Mouse (Mus musculus) kidney, embryonic 14.5 days (tissue): ENCODE data around the gene Chil1. TPM values are rescaled to one million over a fixed set of nuclear protein-coding genes. Genes with fewer than 3 reads are reported as not detected.

Experiments
- ATAC-seq: fragments of 200-750 bp; cut with Nextera tagmentation; 2 replicates; pipeline ENCODE4 v1.8.0; 2017; ENCODE audit warnings: moderate number of reproducible peaks, mild to moderate bottlenecking, moderate TSS enrichment, moderate library complexity; ENCODE audit not compliant: low FRiP score, low TSS enrichment
- H3K27ac ChIP-seq: fragments of 300-500 bp; sonication (generic); 2 replicates; pipeline ENCODE4 v1.5.1; 2014; ENCODE audit warnings: low read depth, mild to moderate bottlenecking, low read length, moderate library complexity, mixed read lengths
- H3K27me3 ChIP-seq: fragments of 300-500 bp; sonication (generic); 2 replicates; pipeline ENCODE4 v1.6.1; 2014; ENCODE audit warnings: mild to moderate bottlenecking, low read length; ENCODE audit not compliant: control insufficient read depth, insufficient read depth
- H3K36me3 ChIP-seq: fragments of 300-500 bp; sonication (generic); 2 replicates; pipeline ENCODE4 v1.6.1; 2014; ENCODE audit warnings: low read length, mixed read lengths; ENCODE audit not compliant: control insufficient read depth, insufficient read depth
- H3K4me1 ChIP-seq: fragments of 300-500 bp; sonication (generic); 2 replicates; pipeline ENCODE4 v1.6.1; 2014; ENCODE audit warnings: low read length, mixed read lengths; ENCODE audit not compliant: control insufficient read depth, insufficient read depth
- H3K4me2 ChIP-seq: fragments of 300-500 bp; sonication (generic); replicated peaks from 2 replicates; pipeline ENCODE4 v1.6.1; 2014; ENCODE audit warnings: low read depth, mild to moderate bottlenecking, low read length
- H3K4me3 ChIP-seq: fragments of 300-500 bp; sonication (generic); 2 replicates; pipeline ENCODE4 v1.5.1; 2014; ENCODE audit warnings: mild to moderate bottlenecking, low read length
- H3K9ac ChIP-seq: fragments of 300-500 bp; sonication (generic); 2 replicates; pipeline ENCODE4 v1.6.1; 2014; ENCODE audit warnings: low read depth, mild to moderate bottlenecking, low read length, moderate library complexity
- H3K9me3 ChIP-seq: fragments of 300-500 bp; sonication (generic); 2 replicates; pipeline ENCODE4 v1.6.1; 2016; ENCODE audit warnings: low read length; ENCODE audit not compliant: control insufficient read depth
- WGBS: fragments of 180-500 bp; shearing (Covaris S2); extraction: QIAGEN DNeasy Blood & Tissue Kit; methylation state at CpG from one replicate; pipeline ENCODE4 v1.1.7; 2014; 5-methylcytosine and 5-hydroxymethylcytosine counted together
- polyA plus RNA-seq: library from polyadenylated mRNA; unstranded; fragments of >200 nt; fragmentation: Nextera tagmentation; extraction: Ambion mirVana; gene quantifications from 2 replicates; pipeline ENCODE4 v1.2.1, GENCODE M21; 2014

The Chil1 gene
- polyA plus RNA-seq, 1 experiment from 2014 or later, result 1.6 TPM

DNA sequence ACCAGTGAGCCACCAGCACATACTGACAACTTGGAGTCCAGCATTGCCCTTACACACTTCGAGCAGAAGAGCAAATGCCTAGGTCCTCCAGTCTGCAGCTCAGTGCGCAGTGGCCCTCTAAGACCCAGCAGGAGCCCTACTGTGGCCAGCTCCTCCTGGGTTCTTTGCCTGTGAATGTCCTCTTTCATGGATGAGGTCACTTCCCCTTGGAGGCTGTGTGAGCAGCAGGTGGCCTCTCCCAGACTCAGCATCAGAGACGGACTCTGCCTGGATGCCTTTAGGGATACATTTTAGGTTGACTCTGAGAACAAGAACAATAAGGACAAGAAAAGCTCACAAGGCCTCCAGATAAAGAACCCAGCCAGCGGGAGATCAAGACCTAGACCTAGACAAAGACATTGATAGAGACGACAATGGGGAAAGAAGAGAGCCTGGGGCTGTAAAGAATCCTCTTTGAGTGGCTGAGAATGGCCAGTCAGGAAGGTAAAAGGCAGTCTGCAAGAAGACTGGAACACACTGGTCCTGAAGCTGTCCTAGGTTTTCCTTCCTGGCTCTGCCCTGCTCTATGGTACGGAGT lies 28.3 kb downstream of the Chil1 start:
- H3K4me2 ChIP-seq, result no peak overlapping the region
- H3K9me3 ChIP-seq, result no peaks in the 10 kb centered on the region
- no peak overlapping the region for H3K4me3 ChIP-seq
- 74% methylated on average over 6 of the region's 6 CpGs for WGBS
- ATAC-seq, result no peak
- H3K27me3 ChIP-seq, result no peaks in the 10 kb centered on the region
- H3K27ac ChIP-seq, result no peak overlapping the region
- H3K9ac ChIP-seq, result no peak overlapping the region
- peaks cover 21% of the 10 kb centered on the region for H3K4me1 ChIP-seq
- H3K36me3 ChIP-seq, result no peaks in the 10 kb centered on the region

DNA sequence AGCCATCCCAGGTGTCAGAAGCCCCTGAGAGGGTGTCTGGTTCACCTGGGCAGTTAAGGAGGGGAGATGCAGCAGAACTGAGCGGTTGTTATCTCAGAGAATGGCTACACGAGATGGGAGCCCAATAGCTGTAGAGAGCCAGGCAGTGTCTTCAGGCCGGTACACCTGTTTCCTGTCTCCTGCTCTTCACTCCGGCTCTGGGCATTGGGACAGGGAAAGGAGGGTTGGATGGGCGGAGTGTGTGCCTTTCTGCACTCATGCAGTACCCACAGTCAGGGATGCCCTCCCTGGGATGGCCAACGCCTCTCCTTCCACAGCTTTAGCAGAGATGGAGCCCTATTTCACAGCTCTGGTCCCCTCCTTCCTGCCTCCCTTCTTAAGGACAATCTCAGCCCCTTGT lies 29.1 kb downstream of the Chil1 start:
- H3K4me3 ChIP-seq, result no peak overlapping the region
- H3K9ac ChIP-seq, result no peak overlapping the region
- no peaks in the 10 kb centered on the region for H3K36me3 ChIP-seq
- no peaks in the 10 kb centered on the region for H3K27me3 ChIP-seq
- ATAC-seq, result 0 out of 2 replicates have a peak, but pooled peaks have one; percentile 5
- no peaks in the 10 kb centered on the region for H3K9me3 ChIP-seq
- 43% methylated on average over 6 of the region's 6 CpGs for WGBS
- peak overlapping the region; percentile 57; the same call in 1 of the 2 replicates for H3K27ac ChIP-seq
- no peak overlapping the region for H3K4me2 ChIP-seq
- peaks cover 28% of the 10 kb centered on the region for H3K4me1 ChIP-seq

DNA sequence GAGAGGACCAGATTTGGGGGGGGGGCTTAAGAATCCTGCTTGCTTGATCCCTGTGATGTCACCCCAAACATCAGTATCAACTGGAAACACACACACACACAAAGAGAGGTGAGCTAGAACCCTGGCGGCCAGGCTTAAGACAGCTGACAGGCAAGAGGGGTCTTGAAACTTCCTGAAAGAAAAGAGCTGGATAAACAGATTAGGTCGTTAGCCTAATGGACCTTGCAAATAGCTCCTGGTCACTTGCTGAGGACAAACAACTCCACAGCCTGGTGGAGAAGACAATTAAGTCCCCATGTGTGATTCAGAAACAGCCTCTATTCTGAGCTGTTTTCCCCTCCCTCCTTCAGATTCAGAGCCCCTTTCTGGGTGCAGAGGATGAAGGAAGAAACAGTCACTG lies 29.7 kb downstream of the Chil1 start:
- ATAC-seq, result peak; percentile 40
- Histone ChIP-seq H3K4me3 (no peak overlapping the region), H3K9me3 (no peaks in the 10 kb centered on the region), H3K27ac (peak overlapping the region; percentile 57), H3K4me1 (peaks cover 30% of the 10 kb centered on the region), H3K27me3 (no peaks in the 10 kb centered on the region), H3K4me2 (no peak overlapping the region), H3K36me3 (no peaks in the 10 kb centered on the region), H3K9ac (no peak overlapping the region)
- 0% methylated on average over 2 of the region's 2 CpGs for WGBS

GRCm38 (mm10) chr1:134212351-134212750 lies 30.4 kb downstream of the Chil1 start:
- 69% methylated on average over 6 of the region's 6 CpGs for WGBS
- Histone ChIP-seq H3K4me3 (no peak overlapping the region), H3K9ac (no peak overlapping the region), H3K4me2 (no peak overlapping the region), H3K27ac (no peak overlapping the region), H3K27me3 (no peaks in the 10 kb centered on the region), H3K9me3 (no peaks in the 10 kb centered on the region), H3K36me3 (no peaks in the 10 kb centered on the region), H3K4me1 (peaks cover 30% of the 10 kb centered on the region)
- ATAC-seq, result no peak

- no peak overlapping the region for H3K27ac ChIP-seq
- no peak overlapping the region for H3K4me3 ChIP-seq
- H3K9ac ChIP-seq, result no peak overlapping the region
- ATAC-seq, result no peak
- no peaks in the 10 kb centered on the region for H3K36me3 ChIP-seq
- WGBS, result 59% methylated on average over 7 of the region's 7 CpGs
- no peaks in the 10 kb centered on the region for H3K9me3 ChIP-seq
- no peak overlapping the region for H3K4me2 ChIP-seq
- H3K27me3 ChIP-seq, result no peaks in the 10 kb centered on the region
- peaks cover 30% of the 10 kb centered on the region for H3K4me1 ChIP-seq
Measured at GRCm38 (mm10) chr1:134213405-134213804, 31.4 kb downstream of the Chil1 start.

- Histone ChIP-seq H3K4me2 (no peak overlapping the region), H3K4me1 (peaks cover 30% of the 10 kb centered on the region), H3K36me3 (no peaks in the 10 kb centered on the region), H3K27ac (no peak overlapping the region), H3K9ac (no peak overlapping the region), H3K4me3 (no peak overlapping the region), H3K27me3 (no peaks in the 10 kb centered on the region), H3K9me3 (no peaks in the 10 kb centered on the region)
- ATAC-seq, result peak; percentile 26; the same call in 1 of the 2 replicates
- WGBS, result 38% methylated on average over 7 of the region's 7 CpGs
Measured at GRCm38 (mm10) chr1:134215059-134215458, 33.1 kb downstream of the Chil1 start.

- Histone ChIP-seq H3K4me2 (no peak overlapping the region), H3K4me3 (no peak overlapping the region), H3K27ac (no peak overlapping the region), H3K27me3 (no peaks in the 10 kb centered on the region), H3K9me3 (no peaks in the 10 kb centered on the region), H3K9ac (no peak overlapping the region), H3K36me3 (no peaks in the 10 kb centered on the region), H3K4me1 (peaks cover 26% of the 10 kb centered on the region)
- WGBS, result 41% methylated on average over 11 of the region's 11 CpGs
- ATAC-seq, result no peak
Measured at GRCm38 (mm10) chr1:134215751-134216628, 34.0 kb downstream of the Chil1 start.

- ATAC-seq, result no peak
- Histone ChIP-seq H3K9ac (no peak overlapping the region), H3K4me3 (no peak overlapping the region), H3K27me3 (no peaks in the 10 kb centered on the region), H3K4me1 (peaks cover 20% of the 10 kb centered on the region), H3K9me3 (no peaks in the 10 kb centered on the region), H3K4me2 (no peak overlapping the region), H3K27ac (no peak overlapping the region), H3K36me3 (no peaks in the 10 kb centered on the region)
- WGBS, result 90% methylated on average over 2 of the region's 2 CpGs
Measured at GRCm38 (mm10) chr1:134216629-134216971, 34.6 kb downstream of the Chil1 start.

GRCm38 (mm10) chr1:134217028-134217481 lies 35.1 kb downstream of the Chil1 start:
- WGBS, result 52% methylated on average over 12 of the region's 12 CpGs
- no peak overlapping the region for H3K4me3 ChIP-seq
- no peaks in the 10 kb centered on the region for H3K9me3 ChIP-seq
- peak; percentile 37; the same call in 1 of the 2 replicates for ATAC-seq
- H3K4me2 ChIP-seq, result no peak overlapping the region
- no peaks in the 10 kb centered on the region for H3K27me3 ChIP-seq
- H3K27ac ChIP-seq, result no peak overlapping the region
- peaks cover 16% of the 10 kb centered on the region for H3K4me1 ChIP-seq
- no peak overlapping the region for H3K9ac ChIP-seq
- H3K36me3 ChIP-seq, result no peaks in the 10 kb centered on the region
